8 mouse cellular contexts compared by ENCODE assay signal in the genomic region with DNA sequence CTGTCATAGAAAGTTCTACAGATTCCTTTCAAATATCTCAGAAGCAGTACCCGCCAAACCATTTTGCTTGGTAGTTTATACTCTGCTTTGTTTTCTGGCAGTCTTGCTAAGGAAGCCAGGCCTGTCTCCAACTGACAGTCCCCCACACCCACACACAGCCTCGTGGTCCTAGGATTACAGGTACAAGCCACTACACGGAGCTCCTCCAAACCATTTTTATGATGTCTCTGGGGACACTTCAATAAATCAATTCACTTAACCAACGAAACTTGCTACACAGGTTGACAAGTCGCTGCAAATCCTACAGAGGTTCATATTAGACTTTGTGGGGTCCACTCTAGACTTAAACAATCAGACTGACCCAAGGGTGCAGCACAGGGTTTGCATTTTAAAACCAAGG. TPM values are rescaled to one million over a fixed set of nuclear protein-coding genes. Genes with fewer than 3 reads are reported as not detected.
DNase-seq lines count a peak whose midpoint lies in the region; ATAC-seq and TF ChIP-seq lines count a peak whose summit lies in the region.

No protein-coding gene starts in this region.

- TF ChIP-seq CTCF in small intestine, adult 2 months (IDR thresholded peaks at IDR 0.05; ENCODE audit: extremely low read depth, insufficient read length, insufficient replicate concordance, low read depth, low read length) = no peak

- H3K27ac ChIP-seq in limb, embryonic 11.5 days (replicated peaks; ENCODE audit: low read depth, low read length) = no peak overlapping the region
- no peak overlapping the region for H3K27ac ChIP-seq in small intestine, adult 2 months (ENCODE audit: insufficient read depth, low read depth, low read length)

- H3K9ac ChIP-seq in limb, embryonic 11.5 days (ENCODE audit: low read length) = peak overlapping the region; percentile 90

- peaks cover 18% of the 10 kb centered on the region for H3K36me3 ChIP-seq in megakaryocyte, embryonic 14.5 days (replicated peaks; ENCODE audit: low read length)
- H3K36me3 ChIP-seq in limb, embryonic 11.5 days (ENCODE audit: control insufficient read depth, insufficient read depth, low read length) = no peaks in the 10 kb centered on the region
- H3K36me3 ChIP-seq in small intestine, adult 2 months (ENCODE audit: control insufficient read depth, insufficient read depth, low read length) = no peaks in the 10 kb centered on the region

- no peaks in the 10 kb centered on the region for H3K27me3 ChIP-seq in megakaryocyte, embryonic 14.5 days (replicated peaks)
- no peaks in the 10 kb centered on the region for H3K27me3 ChIP-seq in limb, embryonic 11.5 days (ENCODE audit: control insufficient read depth, insufficient read depth, low read length)
- H3K27me3 ChIP-seq in small intestine, adult 2 months (ENCODE audit: control insufficient read depth, insufficient read depth, low read length) = no peaks in the 10 kb centered on the region

- peaks cover 44% of the 10 kb centered on the region for H3K4me1 ChIP-seq in megakaryocyte, embryonic 14.5 days
- peaks cover 5% of the 10 kb centered on the region for H3K4me1 ChIP-seq in limb, embryonic 11.5 days (ENCODE audit: control insufficient read depth, insufficient read depth, low read length)
- H3K4me1 ChIP-seq in small intestine, adult 2 months (ENCODE audit: control insufficient read depth, insufficient read depth, insufficient read length, low read length) = peaks cover 3% of the 10 kb centered on the region; the same call in 1 of the 2 replicates

- H3K4me3 ChIP-seq in megakaryocyte, embryonic 14.5 days (replicated peaks) = peak overlapping the region; percentile 100
- peak overlapping the region; percentile 92 for H3K4me3 ChIP-seq in limb, embryonic 11.5 days (ENCODE audit: low read depth, low read length)
- peak overlapping the region; percentile 78 for H3K4me3 ChIP-seq in small intestine, adult 2 months (ENCODE audit: low read depth, low read length)

- DNase-seq in CD4-positive, CD25-positive, alpha-beta regulatory T cell, adult 2 months (ENCODE audit: low read depth, low spot score) = peak; percentile 6
- DNase-seq in limb, embryonic 11.5 days (ENCODE audit: low spot score) = no peak
- no peak for DNase-seq in spleen, adult 12 weeks (ENCODE audit: low spot score)
- DNase-seq in cerebellum, adult 8-10 months = no peak

- H3K9me3 ChIP-seq in megakaryocyte, embryonic 14.5 days = no peaks in the 10 kb centered on the region
- H3K9me3 ChIP-seq in limb, embryonic 11.5 days (ENCODE audit: control insufficient read depth, low read length) = no peaks in the 10 kb centered on the region

- H3K4me2 ChIP-seq in limb, embryonic 11.5 days (ENCODE audit: low read depth, severe bottlenecking) = peak overlapping the region; percentile 93

- TF ChIP-seq POLR2A in small intestine, adult 2 months (IDR thresholded peaks at IDR 0.05; ENCODE audit: low read depth, low read length) = no peak

- 17% methylated on average over 5 of the region's 5 CpGs for WGBS in limb, embryonic 11.5 days
- 6% methylated on average over 5 of the region's 5 CpGs for WGBS in small intestine, adult 2 months

- no peak for ATAC-seq in CD4-positive, CD25-positive, alpha-beta regulatory T cell, adult 4 months
- no peak for ATAC-seq in megakaryocyte, adult 5-6 weeks (ENCODE audit: poor library complexity, severe bottlenecking)
- ATAC-seq in limb, embryonic 11.5 days (ENCODE audit: insufficient number of reproducible peaks, low FRiP score, low TSS enrichment, low read depth) = no peak

RNA-seq across cellular contexts. Expression of a gene that starts 1.3 kb away (rescaled TPM):
- 10 to 100 TPM; 25.3 to 29.6 TPM for polyA plus RNA-seq in CD4-positive, CD25-positive, alpha-beta regulatory T cell, adult 4 months (2017; shearing (Covaris generic))
- 0.56 and 3.4 TPM in 2 replicates for polyA plus RNA-seq in megakaryocyte, embryonic 14.5 days (2012; ENCODE audit: insufficient read depth, low replicate concordance)
- total RNA-seq in megakaryocyte, adult 5-6 weeks (2015) = 31.8 and 36.4 TPM in 2 replicates
- 34.2 and 35.3 TPM in 2 replicates for total RNA-seq in megakaryocyte, adult 5-6 weeks (2017)
- 43.1 and 47.1 TPM in 2 replicates for polyA plus RNA-seq in limb, embryonic 11.5 days (2014; fragmentation: Nextera tagmentation; extraction: Ambion mirVana)
- polyA plus RNA-seq in small intestine, adult 2 months (2012; rRNA removed) = 1.9 and 3.5 TPM in 2 replicates

RNA-seq across cellular contexts. Expression of a gene that starts 1.3 kb away (rescaled TPM):
- polyA plus RNA-seq in CD4-positive, CD25-positive, alpha-beta regulatory T cell, adult 4 months (2017; shearing (Covaris generic)) = 10 to 100 TPM; 80.6 to 84.1 TPM
- 11.1 and 44.5 TPM in 2 replicates for polyA plus RNA-seq in megakaryocyte, embryonic 14.5 days (2012; ENCODE audit: insufficient read depth, low replicate concordance)
- total RNA-seq in megakaryocyte, adult 5-6 weeks (2015) = 27.8 and 33.4 TPM in 2 replicates
- 93.2 and 103 TPM in 2 replicates for total RNA-seq in megakaryocyte, adult 5-6 weeks (2017)
- 82.2 and 90.2 TPM in 2 replicates for polyA plus RNA-seq in limb, embryonic 11.5 days (2014; fragmentation: Nextera tagmentation; extraction: Ambion mirVana)
- polyA plus RNA-seq in small intestine, adult 2 months (2012; rRNA removed) = 9.1 and 24.2 TPM in 2 replicates
